Mouse (Mus musculus): ENCODE results near the gene Tspan13. TPM values are rescaled to one million over a fixed set of nuclear protein-coding genes. Genes with fewer than 3 reads are reported as not detected.

Gene Tspan13
- polyA plus RNA-seq (2014; fragmentation: Nextera tagmentation; extraction: Ambion mirVana): 62.6 and 66.8 TPM in 2 replicates

GRCm38 (mm10) chr12:36042348-36042778 lies at the start of gene Tspan13:
TSS of gene Tspan13 (minus strand) at chr12:36042500.
- WGBS: under 1% methylated on average over 27 of the region's 35 CpGs
- peak; percentile 93 for ATAC-seq (ENCODE audit: insufficient number of reproducible peaks, insufficient read depth, low FRiP score, low read depth)
- peak within 1 kb of the TSS; percentile 51 to 55; a peak in 1 of 4 replicates for H3K27ac ChIP-seq (replicated peaks in 1 of 2; ENCODE audit: control insufficient read depth in 1 of 2, insufficient read depth in 1 of 2, low read depth in 2 of 2, low read length in 2 of 2)
- peak within 1 kb of the TSS; percentile 89 for H3K9ac ChIP-seq (ENCODE audit: low read length)
- peak within 1 kb of the TSS; percentile 93 for H3K4me2 ChIP-seq (ENCODE audit: low read length)
- peak within 1 kb of the TSS; percentile 96 to 97 for H3K4me3 ChIP-seq (ENCODE audit: control insufficient read depth in 1 of 2, insufficient read depth in 1 of 2, low read depth in 1 of 2, low read length in 2 of 2)
- peaks cover 6 to 20% of the 10 kb centered on the region in 2 experiments for H3K4me1 ChIP-seq (ENCODE audit: control insufficient read depth in 2 of 2, insufficient read depth in 2 of 2, low read length in 2 of 2)
- H3K27me3 ChIP-seq (ENCODE audit: control insufficient read depth, insufficient read depth, low read length): no peaks in the 10 kb centered on the region
- H3K9me3 ChIP-seq (ENCODE audit: control insufficient read depth, low read length): no peaks in the 10 kb centered on the region
- no peaks in the 10 kb centered on the region for H3K36me3 ChIP-seq (ENCODE audit: control insufficient read depth, insufficient read depth, low read length)

- WGBS: 92% methylated on average over 10 of the region's 10 CpGs
- Histone ChIP-seq H3K27me3 (ENCODE audit: control insufficient read depth, insufficient read depth, low read length) (no peaks in the 10 kb centered on the region), H3K4me2 (ENCODE audit: low read length) (no peak overlapping the region), H3K9me3 (ENCODE audit: control insufficient read depth, low read length) (no peaks in the 10 kb centered on the region), H3K4me1 (ENCODE audit: control insufficient read depth in 2 of 2, insufficient read depth in 2 of 2, low read length in 2 of 2) (peaks cover 0 to 7% of the 10 kb centered on the region in 2 experiments; a peak in 2 of 4 replicates), H3K9ac (ENCODE audit: low read length) (no peak overlapping the region), H3K36me3 (ENCODE audit: control insufficient read depth, insufficient read depth, low read length) (peaks cover 51% of the 10 kb centered on the region), H3K4me3 (ENCODE audit: control insufficient read depth in 1 of 2, insufficient read depth in 1 of 2, low read depth in 1 of 2, low read length in 2 of 2) (no peak overlapping the region), H3K27ac (replicated peaks in 1 of 2; ENCODE audit: control insufficient read depth in 1 of 2, insufficient read depth in 1 of 2, low read depth in 2 of 2, low read length in 2 of 2) (no peak overlapping the region)
- no peak for ATAC-seq (ENCODE audit: insufficient number of reproducible peaks, insufficient read depth, low FRiP score, low read depth)
These were observed 49.7 kb upstream of the Tspan13 start for GRCm38 (mm10) chr12:36091964-36092363.

- Histone ChIP-seq H3K9me3 (ENCODE audit: control insufficient read depth, low read length) (no peaks in the 10 kb centered on the region), H3K4me1 (ENCODE audit: control insufficient read depth in 2 of 2, insufficient read depth in 2 of 2, low read length in 2 of 2) (peaks cover 0 to 7% of the 10 kb centered on the region in 2 experiments; a peak in 2 of 4 replicates), H3K4me2 (ENCODE audit: low read length) (no peak overlapping the region), H3K27me3 (ENCODE audit: control insufficient read depth, insufficient read depth, low read length) (no peaks in the 10 kb centered on the region), H3K4me3 (ENCODE audit: control insufficient read depth in 1 of 2, insufficient read depth in 1 of 2, low read depth in 1 of 2, low read length in 2 of 2) (no peak overlapping the region), H3K36me3 (ENCODE audit: control insufficient read depth, insufficient read depth, low read length) (peaks cover 25% of the 10 kb centered on the region), H3K27ac (replicated peaks in 1 of 2; ENCODE audit: control insufficient read depth in 1 of 2, insufficient read depth in 1 of 2, low read depth in 2 of 2, low read length in 2 of 2) (no peak overlapping the region), H3K9ac (ENCODE audit: low read length) (no peak overlapping the region)
- 30% methylated on average over 6 of the region's 6 CpGs for WGBS
- ATAC-seq (ENCODE audit: insufficient number of reproducible peaks, insufficient read depth, low FRiP score, low read depth): no peak
These were observed 46.9 kb upstream of the Tspan13 start for GRCm38 (mm10) chr12:36089221-36089620.

GRCm38 (mm10) chr12:36088804-36089203 lies 46.5 kb upstream of the Tspan13 start:
- Histone ChIP-seq H3K4me3 (ENCODE audit: control insufficient read depth in 1 of 2, insufficient read depth in 1 of 2, low read depth in 1 of 2, low read length in 2 of 2) (no peak overlapping the region), H3K9me3 (ENCODE audit: control insufficient read depth, low read length) (no peaks in the 10 kb centered on the region), H3K4me1 (ENCODE audit: control insufficient read depth in 2 of 2, insufficient read depth in 2 of 2, low read length in 2 of 2) (peaks cover 0 to 7% of the 10 kb centered on the region in 2 experiments; a peak in 2 of 4 replicates), H3K27me3 (ENCODE audit: control insufficient read depth, insufficient read depth, low read length) (no peaks in the 10 kb centered on the region), H3K36me3 (ENCODE audit: control insufficient read depth, insufficient read depth, low read length) (peaks cover 25% of the 10 kb centered on the region), H3K27ac (replicated peaks in 1 of 2; ENCODE audit: control insufficient read depth in 1 of 2, insufficient read depth in 1 of 2, low read depth in 2 of 2, low read length in 2 of 2) (no peak overlapping the region), H3K9ac (ENCODE audit: low read length) (no peak overlapping the region), H3K4me2 (ENCODE audit: low read length) (no peak overlapping the region)
- no peak for ATAC-seq (ENCODE audit: insufficient number of reproducible peaks, insufficient read depth, low FRiP score, low read depth)
- 69% methylated on average over 1 of the region's 1 CpGs for WGBS

GRCm38 (mm10) chr12:36085380-36085779 lies 43.1 kb upstream of the Tspan13 start:
- H3K9ac ChIP-seq (ENCODE audit: low read length): no peak overlapping the region
- WGBS: 92% methylated on average over 2 of the region's 2 CpGs
- H3K4me1 ChIP-seq (ENCODE audit: control insufficient read depth in 2 of 2, insufficient read depth in 2 of 2, low read length in 2 of 2): peaks cover 0 to 7% of the 10 kb centered on the region in 2 experiments; a peak in 2 of 4 replicates
- H3K9me3 ChIP-seq (ENCODE audit: control insufficient read depth, low read length): no peaks in the 10 kb centered on the region
- no peak for ATAC-seq (ENCODE audit: insufficient number of reproducible peaks, insufficient read depth, low FRiP score, low read depth)
- H3K27me3 ChIP-seq (ENCODE audit: control insufficient read depth, insufficient read depth, low read length): no peaks in the 10 kb centered on the region
- H3K4me3 ChIP-seq (ENCODE audit: control insufficient read depth in 1 of 2, insufficient read depth in 1 of 2, low read depth in 1 of 2, low read length in 2 of 2): no peak overlapping the region
- no peaks in the 10 kb centered on the region for H3K36me3 ChIP-seq (ENCODE audit: control insufficient read depth, insufficient read depth, low read length)
- H3K27ac ChIP-seq (replicated peaks in 1 of 2; ENCODE audit: control insufficient read depth in 1 of 2, insufficient read depth in 1 of 2, low read depth in 2 of 2, low read length in 2 of 2): no peak overlapping the region
- H3K4me2 ChIP-seq (ENCODE audit: low read length): no peak overlapping the region

- no peak overlapping the region for H3K4me2 ChIP-seq (ENCODE audit: low read length)
- 72% methylated on average over 4 of the region's 4 CpGs for WGBS
- H3K36me3 ChIP-seq (ENCODE audit: control insufficient read depth, insufficient read depth, low read length): no peaks in the 10 kb centered on the region
- no peak overlapping the region for H3K9ac ChIP-seq (ENCODE audit: low read length)
- H3K4me1 ChIP-seq (ENCODE audit: control insufficient read depth in 2 of 2, insufficient read depth in 2 of 2, low read length in 2 of 2): no peaks in the 10 kb centered on the region
- no peak for ATAC-seq (ENCODE audit: insufficient number of reproducible peaks, insufficient read depth, low FRiP score, low read depth)
- no peak overlapping the region for H3K4me3 ChIP-seq (ENCODE audit: control insufficient read depth in 1 of 2, insufficient read depth in 1 of 2, low read depth in 1 of 2, low read length in 2 of 2)
- H3K27me3 ChIP-seq (ENCODE audit: control insufficient read depth, insufficient read depth, low read length): no peaks in the 10 kb centered on the region
- H3K27ac ChIP-seq (replicated peaks in 1 of 2; ENCODE audit: control insufficient read depth in 1 of 2, insufficient read depth in 1 of 2, low read depth in 2 of 2, low read length in 2 of 2): no peak overlapping the region
- no peaks in the 10 kb centered on the region for H3K9me3 ChIP-seq (ENCODE audit: control insufficient read depth, low read length)
These were observed 36.0 kb upstream of the Tspan13 start for GRCm38 (mm10) chr12:36078101-36078899.

- no peak for ATAC-seq (ENCODE audit: insufficient number of reproducible peaks, insufficient read depth, low FRiP score, low read depth)
These were observed 30.6 kb upstream of the Tspan13 start for GRCm38 (mm10) chr12:36072860-36073259.

More at GRCm38 (mm10) chr12:36072860-36073259, 30.6 kb upstream of the Tspan13 start:
- Histone ChIP-seq H3K4me1 (ENCODE audit: control insufficient read depth in 2 of 2, insufficient read depth in 2 of 2, low read length in 2 of 2) (peaks cover 0 to 7% of the 10 kb centered on the region in 2 experiments; a peak in 1 of 4 replicates), H3K4me2 (ENCODE audit: low read length) (no peak overlapping the region), H3K27ac (replicated peaks in 1 of 2; ENCODE audit: control insufficient read depth in 1 of 2, insufficient read depth in 1 of 2, low read depth in 2 of 2, low read length in 2 of 2) (no peak overlapping the region), H3K4me3 (ENCODE audit: control insufficient read depth in 1 of 2, insufficient read depth in 1 of 2, low read depth in 1 of 2, low read length in 2 of 2) (no peak overlapping the region), H3K9me3 (ENCODE audit: control insufficient read depth, low read length) (no peaks in the 10 kb centered on the region), H3K36me3 (ENCODE audit: control insufficient read depth, insufficient read depth, low read length) (no peaks in the 10 kb centered on the region), H3K9ac (ENCODE audit: low read length) (no peak overlapping the region), H3K27me3 (ENCODE audit: control insufficient read depth, insufficient read depth, low read length) (no peaks in the 10 kb centered on the region)
- WGBS: 36% methylated on average over 5 of the region's 5 CpGs

Measured in heart, embryonic 14.5 days (tissue).